Mouse (Mus musculus): ENCODE results near the gene Rpl41. TPM values are rescaled to one million over a fixed set of nuclear protein-coding genes. Genes with fewer than 3 reads are reported as not detected.
A peak's percentile ranks its signal among the peaks of the same experiment; 100 is the strongest.
"Not testable (repeated sequence)": the region's sequence is repeated elsewhere in the genome, so short reads cannot be mapped to it uniquely, and the experiment has no call there.

Rpl41 gene
- polyA plus RNA-seq, 1 experiment from 2014 or later = 2,664 TPM

DNA sequence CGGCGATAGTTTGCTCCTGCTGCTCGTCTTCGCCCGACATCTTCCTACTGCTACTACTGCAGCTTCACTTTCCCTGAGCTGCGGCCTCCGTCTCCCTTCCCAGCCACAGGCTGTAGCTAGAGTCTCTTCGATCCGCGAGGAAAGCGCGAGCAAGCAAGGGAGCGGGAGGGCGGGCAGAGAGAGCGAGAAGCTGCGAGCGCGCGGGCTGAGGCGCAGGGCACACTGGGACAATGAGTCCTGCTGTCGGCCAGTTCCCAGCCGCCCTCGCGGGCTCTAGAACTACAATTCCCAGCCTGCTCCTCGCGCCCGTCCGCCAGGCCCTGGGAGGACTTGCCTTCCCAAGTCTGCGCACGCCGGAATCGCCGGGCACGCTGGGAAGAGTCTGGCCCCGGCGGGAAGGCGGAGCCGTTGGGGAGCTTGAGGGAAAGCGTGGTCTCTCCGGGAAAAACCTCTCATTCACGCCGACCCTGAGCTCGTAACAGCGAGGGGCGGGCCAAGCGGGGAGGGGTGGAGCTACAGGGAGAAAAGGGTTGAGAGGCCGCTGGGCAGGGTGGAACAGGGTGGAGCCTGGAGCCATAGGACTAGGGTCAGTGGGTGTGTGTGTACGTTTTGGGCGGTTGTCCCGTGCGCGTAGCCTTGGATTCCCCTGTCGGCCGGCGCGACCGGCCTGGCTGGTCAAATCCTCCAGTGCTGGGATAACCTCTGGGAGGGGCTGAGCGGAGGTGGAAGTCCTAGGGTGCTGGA lies 16.9 kb upstream of the Rpl41 start, which contains the start of gene Pa2g4:
Pa2g4 (minus strand) TSS at position 200 of the 744 bp plus-strand sequence.
- peak within 1 kb of the TSS; percentile 86 for H3K4me3 ChIP-seq (ENCODE audit: low read depth, low read length)
- peak within 1 kb of the TSS; percentile 93 for H3K9ac ChIP-seq (ENCODE audit: low read depth, low read length)
- H3K27me3 ChIP-seq (ENCODE audit: control insufficient read depth, insufficient read depth, low read length) = no peaks in the 10 kb centered on the region
- WGBS (ENCODE audit: insufficient replicate concordance) = under 1% methylated on average over 58 of the region's 58 CpGs
- peaks cover 5% of the 10 kb centered on the region; the same call in 1 of the 2 replicates for H3K4me1 ChIP-seq (ENCODE audit: control insufficient read depth, insufficient read depth, low read length)
- no peaks in the 10 kb centered on the region for H3K9me3 ChIP-seq (replicated peaks; ENCODE audit: control insufficient read depth, low read length)
- H3K36me3 ChIP-seq (ENCODE audit: control insufficient read depth, insufficient read depth, low read length) = peaks cover 12% of the 10 kb centered on the region
- peak; percentile 97 for ATAC-seq (replicated peaks; ENCODE audit: insufficient number of reproducible peaks, low FRiP score, low TSS enrichment)
- H3K4me2 ChIP-seq = peak within 1 kb of the TSS; percentile 79
- peak within 1 kb of the TSS; percentile 94 for H3K27ac ChIP-seq (ENCODE audit: low read depth, low read length)

- H3K4me1 ChIP-seq (ENCODE audit: control insufficient read depth, insufficient read depth, low read length) = peaks cover 5% of the 10 kb centered on the region; the same call in 1 of the 2 replicates
- peak; percentile 36; the same call in 1 of the 2 replicates for ATAC-seq (replicated peaks; ENCODE audit: insufficient number of reproducible peaks, low FRiP score, low TSS enrichment)
- no peaks in the 10 kb centered on the region for H3K27me3 ChIP-seq (ENCODE audit: control insufficient read depth, insufficient read depth, low read length)
- H3K9ac ChIP-seq (ENCODE audit: low read depth, low read length) = peak overlapping the region; percentile 93
- H3K9me3 ChIP-seq (replicated peaks; ENCODE audit: control insufficient read depth, low read length) = no peaks in the 10 kb centered on the region
- WGBS (ENCODE audit: insufficient replicate concordance) = 0% methylated on average over 46 of the region's 46 CpGs
- peak overlapping the region; percentile 79 for H3K4me2 ChIP-seq
- H3K4me3 ChIP-seq (ENCODE audit: low read depth, low read length) = peak overlapping the region; percentile 86
- H3K36me3 ChIP-seq (ENCODE audit: control insufficient read depth, insufficient read depth, low read length) = peaks cover 18% of the 10 kb centered on the region
- peak overlapping the region; percentile 94 for H3K27ac ChIP-seq (ENCODE audit: low read depth, low read length)
Observed at GRCm38 (mm10) chr10:128565206-128565787, 16.2 kb upstream of the Rpl41 start.

GRCm38 (mm10) chr10:128563544-128563943 lies 14.4 kb upstream of the Rpl41 start:
- Histone ChIP-seq H3K4me2 (peak overlapping the region; percentile 79; the same call in 1 of the 2 replicates), H3K27me3 (ENCODE audit: control insufficient read depth, insufficient read depth, low read length) (no peaks in the 10 kb centered on the region), H3K9me3 (replicated peaks; ENCODE audit: control insufficient read depth, low read length) (no peaks in the 10 kb centered on the region), H3K9ac (ENCODE audit: low read depth, low read length) (no peak overlapping the region; the same call in 1 of the 2 replicates), H3K4me3 (ENCODE audit: low read depth, low read length) (no peak overlapping the region), H3K27ac (ENCODE audit: low read depth, low read length) (no peak overlapping the region), H3K4me1 (ENCODE audit: control insufficient read depth, insufficient read depth, low read length) (peaks cover 5% of the 10 kb centered on the region; the same call in 1 of the 2 replicates), H3K36me3 (ENCODE audit: control insufficient read depth, insufficient read depth, low read length) (peaks cover 31% of the 10 kb centered on the region)
- 82% methylated on average over 6 of the region's 6 CpGs for WGBS (ENCODE audit: insufficient replicate concordance)
- ATAC-seq (replicated peaks; ENCODE audit: insufficient number of reproducible peaks, low FRiP score, low TSS enrichment) = no peak

DNA sequence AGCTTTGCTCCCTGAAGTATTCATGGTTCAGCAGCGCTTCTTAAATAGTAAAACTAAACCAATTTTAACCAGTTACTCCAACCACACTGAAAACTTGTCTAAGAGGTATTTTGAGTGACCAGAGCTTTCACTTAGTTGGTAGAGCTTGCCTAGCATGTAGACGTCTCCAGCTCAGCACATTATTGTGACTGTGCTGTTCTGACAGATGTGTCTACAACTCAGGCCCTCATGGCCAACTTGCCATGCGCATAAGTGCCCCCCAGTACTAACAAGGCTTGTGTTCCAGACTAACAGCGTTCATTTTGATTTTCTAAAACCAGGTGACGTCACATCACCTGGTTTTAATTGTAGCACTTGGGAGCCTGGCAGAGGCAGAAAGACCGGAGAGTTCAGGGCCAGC lies 7.9 kb upstream of the Rpl41 start:
- no peak overlapping the region for H3K27ac ChIP-seq (ENCODE audit: low read depth, low read length)
- no peak overlapping the region for H3K4me2 ChIP-seq
- H3K36me3 ChIP-seq (ENCODE audit: control insufficient read depth, insufficient read depth, low read length) = peaks cover 31% of the 10 kb centered on the region
- H3K4me3 ChIP-seq (ENCODE audit: low read depth, low read length) = no peak overlapping the region
- ATAC-seq (replicated peaks; ENCODE audit: insufficient number of reproducible peaks, low FRiP score, low TSS enrichment) = no peak
- no peaks in the 10 kb centered on the region for H3K9me3 ChIP-seq (replicated peaks; ENCODE audit: control insufficient read depth, low read length)
- H3K4me1 ChIP-seq (ENCODE audit: control insufficient read depth, insufficient read depth, low read length) = no peaks in the 10 kb centered on the region
- WGBS (ENCODE audit: insufficient replicate concordance) = 79% methylated on average over 6 of the region's 6 CpGs
- H3K27me3 ChIP-seq (ENCODE audit: control insufficient read depth, insufficient read depth, low read length) = no peaks in the 10 kb centered on the region
- no peak overlapping the region for H3K9ac ChIP-seq (ENCODE audit: low read depth, low read length)

DNA sequence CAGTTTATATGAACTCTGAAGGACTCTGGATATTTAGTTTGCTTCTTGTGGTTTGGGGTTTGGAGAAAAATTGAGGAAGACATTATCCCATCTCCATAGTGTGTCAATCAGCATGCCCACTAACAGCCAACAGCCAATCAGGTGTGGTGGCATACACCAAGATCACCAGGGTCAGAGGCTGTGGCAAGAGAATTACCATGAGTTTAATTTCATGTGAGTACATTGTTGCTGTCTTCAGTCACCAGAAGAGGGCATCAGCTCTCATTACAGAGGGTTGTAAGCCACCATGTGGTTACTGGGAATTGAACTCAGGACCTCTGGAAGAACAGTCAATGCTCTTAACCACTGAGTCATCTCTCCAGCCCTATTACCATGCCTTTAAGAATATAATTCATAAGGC lies 7.2 kb upstream of the Rpl41 start:
- H3K9ac ChIP-seq (ENCODE audit: low read depth, low read length) = no peak overlapping the region
- H3K27ac ChIP-seq (ENCODE audit: low read depth, low read length) = no peak overlapping the region
- H3K4me2 ChIP-seq = no peak overlapping the region
- H3K27me3 ChIP-seq (ENCODE audit: control insufficient read depth, insufficient read depth, low read length) = no peaks in the 10 kb centered on the region
- H3K4me3 ChIP-seq (ENCODE audit: low read depth, low read length) = no peak overlapping the region
- H3K4me1 ChIP-seq (ENCODE audit: control insufficient read depth, insufficient read depth, low read length) = no peaks in the 10 kb centered on the region
- peaks cover 28% of the 10 kb centered on the region for H3K36me3 ChIP-seq (ENCODE audit: control insufficient read depth, insufficient read depth, low read length)
- ATAC-seq (replicated peaks; ENCODE audit: insufficient number of reproducible peaks, low FRiP score, low TSS enrichment) = no peak
- H3K9me3 ChIP-seq (replicated peaks; ENCODE audit: control insufficient read depth, low read length) = no peaks in the 10 kb centered on the region

- 83% methylated on average over 1 of the region's 1 CpGs for WGBS (ENCODE audit: insufficient replicate concordance)
- not testable (repeated sequence) for H3K9ac ChIP-seq (ENCODE audit: low read depth, low read length); H3K4me1 ChIP-seq (ENCODE audit: control insufficient read depth, insufficient read depth, low read length); H3K27me3 ChIP-seq (ENCODE audit: control insufficient read depth, insufficient read depth, low read length); H3K4me3 ChIP-seq (ENCODE audit: low read depth, low read length); H3K4me2 ChIP-seq; H3K9me3 ChIP-seq (replicated peaks; ENCODE audit: control insufficient read depth, low read length); ATAC-seq (replicated peaks; ENCODE audit: insufficient number of reproducible peaks, low FRiP score, low TSS enrichment); H3K27ac ChIP-seq (ENCODE audit: low read depth, low read length)
- peaks cover 22% of the 10 kb centered on the region for H3K36me3 ChIP-seq (ENCODE audit: control insufficient read depth, insufficient read depth, low read length)
Observed at GRCm38 (mm10) chr10:128555567-128555966, 6.5 kb upstream of the Rpl41 start.

DNA sequence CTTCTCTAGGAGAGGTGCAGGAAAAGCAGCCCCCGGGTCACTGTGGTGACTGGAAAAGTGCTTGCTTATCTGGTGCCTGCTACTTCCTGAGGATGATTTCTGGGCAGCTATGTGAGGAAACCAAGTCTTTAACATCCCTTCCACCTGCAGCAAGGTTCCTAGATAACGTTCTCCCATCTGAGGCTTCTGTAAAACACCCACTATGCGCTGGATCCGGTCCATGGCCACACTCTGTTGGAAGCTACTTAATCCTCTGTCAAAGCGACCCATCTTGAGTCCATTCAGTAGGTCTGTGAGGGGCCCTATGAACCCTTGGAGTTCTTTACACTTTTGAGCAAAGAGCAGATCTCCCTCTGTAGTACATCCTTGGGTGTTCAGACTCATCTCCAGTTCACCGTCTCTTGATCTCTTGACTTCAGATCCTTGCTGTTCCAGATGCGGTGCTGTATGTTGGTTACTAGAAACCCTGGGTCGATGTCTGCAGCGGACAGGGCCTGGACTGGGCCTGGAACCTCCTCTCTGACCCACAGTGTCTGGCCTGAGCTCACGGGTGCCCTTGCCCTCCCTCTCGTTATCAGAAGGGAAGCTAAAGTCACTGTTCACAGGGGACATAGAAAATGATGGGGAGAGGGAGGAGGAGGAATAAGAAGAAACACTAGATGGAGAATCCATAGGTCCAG lies 1.2 kb upstream of the Rpl41 start:
- not testable (repeated sequence) for H3K9ac ChIP-seq (ENCODE audit: low read depth, low read length); H3K4me1 ChIP-seq (ENCODE audit: control insufficient read depth, insufficient read depth, low read length); H3K27me3 ChIP-seq (ENCODE audit: control insufficient read depth, insufficient read depth, low read length); H3K36me3 ChIP-seq (ENCODE audit: control insufficient read depth, insufficient read depth, low read length); H3K27ac ChIP-seq (ENCODE audit: low read depth, low read length); H3K9me3 ChIP-seq (replicated peaks; ENCODE audit: control insufficient read depth, low read length); ATAC-seq (replicated peaks; ENCODE audit: insufficient number of reproducible peaks, low FRiP score, low TSS enrichment); H3K4me2 ChIP-seq; H3K4me3 ChIP-seq (ENCODE audit: low read depth, low read length)
- WGBS (ENCODE audit: insufficient replicate concordance) = 78% methylated on average over 11 of the region's 11 CpGs

DNA sequence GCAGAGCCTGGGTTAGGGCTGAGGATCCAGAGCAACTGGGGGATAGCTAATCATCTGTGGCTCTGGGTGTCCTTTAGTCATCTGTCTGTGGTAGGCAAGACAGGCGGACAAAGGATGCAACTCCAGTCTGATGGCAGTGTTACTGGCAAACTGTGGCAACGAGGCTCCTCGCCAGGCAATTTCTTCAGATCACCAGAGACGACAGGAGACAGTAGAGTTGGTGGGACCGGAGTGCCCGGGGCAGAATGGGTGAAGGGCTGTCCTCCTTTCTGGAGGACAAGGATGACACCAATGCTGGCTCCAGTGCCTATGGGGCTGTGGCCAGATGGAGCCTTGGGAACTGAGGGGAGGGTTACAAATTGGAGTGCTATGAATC lies 565 bp upstream of the Rpl41 start:
- not testable (repeated sequence) for H3K4me1 ChIP-seq (ENCODE audit: control insufficient read depth, insufficient read depth, low read length); H3K27me3 ChIP-seq (ENCODE audit: control insufficient read depth, insufficient read depth, low read length); ATAC-seq (replicated peaks; ENCODE audit: insufficient number of reproducible peaks, low FRiP score, low TSS enrichment); H3K9me3 ChIP-seq (replicated peaks; ENCODE audit: control insufficient read depth, low read length); H3K36me3 ChIP-seq (ENCODE audit: control insufficient read depth, insufficient read depth, low read length); H3K4me3 ChIP-seq (ENCODE audit: low read depth, low read length); H3K27ac ChIP-seq (ENCODE audit: low read depth, low read length); H3K9ac ChIP-seq (ENCODE audit: low read depth, low read length)
- H3K4me2 ChIP-seq = peak overlapping the region; percentile 87; the same call in 1 of the 2 replicates
- WGBS (ENCODE audit: insufficient replicate concordance) = 60% methylated on average over 6 of the region's 6 CpGs

All from heart, embryonic 11.5 days (tissue).